Mouse (Mus musculus): ENCODE measurements around the gene Aebp1. TPM values are rescaled to one million over a fixed set of nuclear protein-coding genes. Genes with fewer than 3 reads are reported as not detected.
"Not testable (repeated sequence)": the region's sequence is repeated elsewhere in the genome, so short reads cannot be mapped to it uniquely, and the experiment has no call there.

Aebp1 gene
- polyA plus RNA-seq, 1 experiment = not detected

GRCm38 (mm10) chr11:5878661-5879060 lies 16.9 kb downstream of the Aebp1 start:
- TF ChIP-seq CTCF (IDR thresholded peaks at IDR 0.05; ENCODE audit: insufficient read depth, low read depth, low read length) = no peak
- TF ChIP-seq POLR2A (IDR thresholded peaks at IDR 0.05; ENCODE audit: insufficient read depth, low read depth, low read length) = no peak
- WGBS = 15% methylated on average over 8 of the region's 8 CpGs
- Histone ChIP-seq H3K4me1 (ENCODE audit: control insufficient read depth, insufficient read depth, low read length) (peaks cover 10% of the 10 kb centered on the region), H3K27ac (ENCODE audit: insufficient read depth, low read depth, low read length) (peak overlapping the region; percentile 40), H3K4me3 (ENCODE audit: insufficient read depth, low read depth, low read length) (peak overlapping the region; percentile 32)

- no peak overlapping the region for H3K27ac ChIP-seq (ENCODE audit: insufficient read depth, low read depth, low read length)
- peaks cover 10% of the 10 kb centered on the region for H3K4me1 ChIP-seq (ENCODE audit: control insufficient read depth, insufficient read depth, low read length)
- WGBS = 46% methylated on average over 5 of the region's 5 CpGs
- no peak for TF ChIP-seq POLR2A (IDR thresholded peaks at IDR 0.05; ENCODE audit: insufficient read depth, low read depth, low read length)
- 0 out of 2 replicates have a peak, but pooled peaks have one; percentile 39 for TF ChIP-seq CTCF (IDR thresholded peaks at IDR 0.05; ENCODE audit: insufficient read depth, low read depth, low read length)
- H3K4me3 ChIP-seq (ENCODE audit: insufficient read depth, low read depth, low read length) = no peak overlapping the region
Measured at GRCm38 (mm10) chr11:5879905-5880304, 18.2 kb downstream of the Aebp1 start.

GRCm38 (mm10) chr11:5882518-5882917 lies 20.8 kb downstream of the Aebp1 start:
- H3K27ac ChIP-seq (ENCODE audit: insufficient read depth, low read depth, low read length) = no peak overlapping the region
- 82% methylated on average over 8 of the region's 8 CpGs for WGBS

GRCm38 (mm10) chr11:5886187-5886586 lies 24.4 kb downstream of the Aebp1 start:
- Histone ChIP-seq H3K4me3 (ENCODE audit: insufficient read depth, low read depth, low read length) (no peak overlapping the region), H3K27ac (ENCODE audit: insufficient read depth, low read depth, low read length) (no peak overlapping the region), H3K4me1 (ENCODE audit: control insufficient read depth, insufficient read depth, low read length) (0 out of 2 replicates have a peak, but pooled peaks cover 2% of the 10 kb centered on the region)
- TF ChIP-seq CTCF (IDR thresholded peaks at IDR 0.05; ENCODE audit: insufficient read depth, low read depth, low read length) (peak; percentile 46; the same call in 1 of the 2 replicates), POLR2A (IDR thresholded peaks at IDR 0.05; ENCODE audit: insufficient read depth, low read depth, low read length) (no peak)
- 17% methylated on average over 9 of the region's 9 CpGs for WGBS

More at GRCm38 (mm10) chr11:5882518-5882917, 20.8 kb downstream of the Aebp1 start:
- H3K4me1 ChIP-seq (ENCODE audit: control insufficient read depth, insufficient read depth, low read length) = 0 out of 2 replicates have a peak, but pooled peaks cover 2% of the 10 kb centered on the region
- H3K4me3 ChIP-seq (ENCODE audit: insufficient read depth, low read depth, low read length) = no peak overlapping the region
- TF ChIP-seq CTCF (IDR thresholded peaks at IDR 0.05; ENCODE audit: insufficient read depth, low read depth, low read length) (no peak), POLR2A (IDR thresholded peaks at IDR 0.05; ENCODE audit: insufficient read depth, low read depth, low read length) (no peak)

- Histone ChIP-seq H3K27ac (ENCODE audit: insufficient read depth, low read depth, low read length) (no peak overlapping the region), H3K4me1 (ENCODE audit: control insufficient read depth, insufficient read depth, low read length) (0 out of 2 replicates have a peak, but pooled peaks cover 2% of the 10 kb centered on the region), H3K4me3 (ENCODE audit: insufficient read depth, low read depth, low read length) (no peak overlapping the region)
- TF ChIP-seq POLR2A (IDR thresholded peaks at IDR 0.05; ENCODE audit: insufficient read depth, low read depth, low read length) (no peak), CTCF (IDR thresholded peaks at IDR 0.05; ENCODE audit: insufficient read depth, low read depth, low read length) (no peak)
- 53% methylated on average over 5 of the region's 5 CpGs for WGBS
Measured at GRCm38 (mm10) chr11:5887250-5887649, 25.5 kb downstream of the Aebp1 start.

- 85% methylated on average over 5 of the region's 5 CpGs for WGBS
- not testable (repeated sequence) for H3K4me3 ChIP-seq (ENCODE audit: insufficient read depth, low read depth, low read length); H3K27ac ChIP-seq (ENCODE audit: insufficient read depth, low read depth, low read length)
Measured at GRCm38 (mm10) chr11:5888563-5888962, 26.8 kb downstream of the Aebp1 start.

GRCm38 (mm10) chr11:5892151-5892591 lies 30.4 kb downstream of the Aebp1 start:
- Histone ChIP-seq H3K27ac (ENCODE audit: insufficient read depth, low read depth, low read length) (no peak overlapping the region), H3K4me1 (ENCODE audit: control insufficient read depth, insufficient read depth, low read length) (no peaks in the 10 kb centered on the region), H3K4me3 (ENCODE audit: insufficient read depth, low read depth, low read length) (no peak overlapping the region)
- 72% methylated on average over 8 of the region's 8 CpGs for WGBS
- TF ChIP-seq CTCF (IDR thresholded peaks at IDR 0.05; ENCODE audit: insufficient read depth, low read depth, low read length) (no peak), POLR2A (IDR thresholded peaks at IDR 0.05; ENCODE audit: insufficient read depth, low read depth, low read length) (no peak)

More at GRCm38 (mm10) chr11:5888563-5888962, 26.8 kb downstream of the Aebp1 start:
- not testable (repeated sequence) for H3K4me1 ChIP-seq (ENCODE audit: control insufficient read depth, insufficient read depth, low read length)

- TF ChIP-seq POLR2A (IDR thresholded peaks at IDR 0.05; ENCODE audit: insufficient read depth, low read depth, low read length) = no peak
- TF ChIP-seq CTCF (IDR thresholded peaks at IDR 0.05; ENCODE audit: insufficient read depth, low read depth, low read length) = no peak
- Histone ChIP-seq H3K27ac (ENCODE audit: insufficient read depth, low read depth, low read length) (no peak overlapping the region), H3K4me1 (ENCODE audit: control insufficient read depth, insufficient read depth, low read length) (0 out of 2 replicates have a peak, but pooled peaks cover 4% of the 10 kb centered on the region), H3K4me3 (ENCODE audit: insufficient read depth, low read depth, low read length) (no peak overlapping the region)
- 87% methylated on average over 4 of the region's 4 CpGs for WGBS
Measured at GRCm38 (mm10) chr11:5892810-5893368, 31.1 kb downstream of the Aebp1 start.

- TF ChIP-seq CTCF (IDR thresholded peaks at IDR 0.05; ENCODE audit: insufficient read depth, low read depth, low read length) = no peak
- TF ChIP-seq POLR2A (IDR thresholded peaks at IDR 0.05; ENCODE audit: insufficient read depth, low read depth, low read length) = no peak
- Histone ChIP-seq H3K4me3 (ENCODE audit: insufficient read depth, low read depth, low read length) (no peak overlapping the region), H3K27ac (ENCODE audit: insufficient read depth, low read depth, low read length) (no peak overlapping the region), H3K4me1 (ENCODE audit: control insufficient read depth, insufficient read depth, low read length) (0 out of 2 replicates have a peak, but pooled peaks cover 4% of the 10 kb centered on the region)
- WGBS = 87% methylated on average over 6 of the region's 6 CpGs
Measured at GRCm38 (mm10) chr11:5893807-5894206, 32.1 kb downstream of the Aebp1 start.

Data from olfactory bulb, adult 2 months (tissue).